Mouse (Mus musculus) CH12F3 (cell line): ENCODE data around the gene Nkx2-1.

Source experiments
- in situ Hi-C: fragments of 300-500 bp; cut with MboI; formaldehyde crosslinking; loops from 2 replicates; pipeline ENCODE4 v1.14.3; 2020; ENCODE audit warnings: low sequenced_read_pairs

Nkx2-1 gene

DNA sequence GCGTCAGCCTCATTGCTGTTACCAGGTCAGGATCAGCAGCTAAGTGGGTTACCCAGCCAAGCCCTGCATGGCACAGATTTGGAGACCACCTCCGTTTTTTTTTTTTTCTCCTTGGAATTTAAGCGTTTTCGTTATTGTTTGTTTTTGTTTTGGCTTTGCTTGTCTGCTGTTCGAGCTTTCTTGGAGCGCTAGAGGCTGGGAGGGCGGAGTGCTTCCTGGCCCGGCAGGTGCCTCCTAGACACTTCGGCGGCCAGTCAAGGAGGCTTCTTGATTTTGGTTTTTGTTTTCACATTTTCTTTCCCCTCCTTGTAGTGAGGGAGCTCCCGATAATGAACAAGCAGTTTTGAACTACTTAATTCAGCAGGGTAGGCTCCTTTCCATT lies at the start of gene Nkx2-1:
Nkx2-1 (minus strand) TSS at position 25 of the 382 bp plus-strand sequence.
- in situ Hi-C loops, result loop anchor here (25.0 kb wide), 1 partner anchor 475 kb away; no protein-coding TSS in a partner anchor

DNA sequence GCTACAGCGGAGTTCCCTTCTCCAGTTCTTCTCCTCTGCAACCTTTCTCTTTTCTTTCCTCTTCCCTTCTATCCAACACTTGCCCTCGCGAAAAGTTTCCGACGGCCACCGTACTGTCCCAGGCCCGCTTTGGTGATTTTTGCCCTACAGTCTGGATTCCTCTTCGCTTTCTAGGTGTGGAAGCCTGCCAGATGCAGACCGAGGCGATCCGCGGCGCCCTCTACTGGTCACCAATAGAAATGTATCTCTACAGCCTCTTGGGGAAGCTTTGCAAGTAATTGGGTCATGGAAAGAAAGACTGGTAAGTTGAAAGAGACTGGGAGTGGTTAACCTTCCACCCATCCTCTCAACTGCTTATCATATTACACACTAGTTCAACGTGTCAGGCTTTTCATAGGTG lies 4.4 kb upstream of the Nkx2-1 start:
- in situ Hi-C loops, result loop anchor here (25.0 kb wide), 1 partner anchor 479 kb away; no protein-coding TSS in a partner anchor

DNA sequence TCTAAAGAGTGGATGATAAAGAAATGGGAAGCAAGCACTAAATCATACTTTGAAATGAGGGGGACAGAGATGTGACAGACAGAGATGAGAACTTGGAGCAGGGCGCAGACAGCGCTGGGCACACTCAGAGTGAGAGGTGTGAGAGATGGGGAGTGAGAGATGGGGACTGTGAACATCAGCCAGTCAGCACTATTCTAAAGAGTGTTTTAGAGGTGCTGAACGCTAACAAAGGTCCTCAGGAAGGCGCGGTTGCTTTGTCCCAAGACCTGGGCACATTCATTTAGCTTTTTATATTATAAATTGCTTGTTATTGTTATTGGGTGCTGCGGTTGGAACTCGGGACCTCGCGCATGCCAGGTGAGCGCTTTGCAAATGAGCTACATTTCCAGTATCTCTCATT lies 3.9 kb upstream of the Nkx2-1 start:
- in situ Hi-C loops, result loop anchor here (25.0 kb wide), 1 partner anchor 478 kb away; no protein-coding TSS in a partner anchor

GRCm38 (mm10) chr12:56538601-56539000 lies 1.9 kb upstream of the Nkx2-1 start:
- in situ Hi-C loops, result loop anchor here (25.0 kb wide), 1 partner anchor 476 kb away; no protein-coding TSS in a partner anchor

- in situ Hi-C loops, result loop anchor here (25.0 kb wide), 1 partner anchor 476 kb away; no protein-coding TSS in a partner anchor
Observed at GRCm38 (mm10) chr12:56537931-56538330, 1.2 kb upstream of the Nkx2-1 start.

GRCm38 (mm10) chr12:56537342-56537741 lies 634 bp upstream of the Nkx2-1 start:
- in situ Hi-C loops, result loop anchor here (25.0 kb wide), 1 partner anchor 475 kb away; no protein-coding TSS in a partner anchor

GRCm38 (mm10) chr12:56536174-56536883 lies 379 bp downstream of the Nkx2-1 start:
- in situ Hi-C loops, result loop anchor here (25.0 kb wide), 1 partner anchor 474 kb away; no protein-coding TSS in a partner anchor

- in situ Hi-C loops, result loop anchor here (25.0 kb wide), 1 partner anchor 473 kb away; no protein-coding TSS in a partner anchor
Observed at GRCm38 (mm10) chr12:56535411-56536173, 1.1 kb downstream of the Nkx2-1 start.

GRCm38 (mm10) chr12:56534651-56535326 lies 1.9 kb downstream of the Nkx2-1 start:
- in situ Hi-C loops, result loop anchor here (25.0 kb wide), 1 partner anchor 472 kb away; no protein-coding TSS in a partner anchor

- in situ Hi-C loops, result loop anchor here (25.0 kb wide), 1 partner anchor 472 kb away; no protein-coding TSS in a partner anchor
Observed at GRCm38 (mm10) chr12:56534311-56534650, 2.4 kb downstream of the Nkx2-1 start.

DNA sequence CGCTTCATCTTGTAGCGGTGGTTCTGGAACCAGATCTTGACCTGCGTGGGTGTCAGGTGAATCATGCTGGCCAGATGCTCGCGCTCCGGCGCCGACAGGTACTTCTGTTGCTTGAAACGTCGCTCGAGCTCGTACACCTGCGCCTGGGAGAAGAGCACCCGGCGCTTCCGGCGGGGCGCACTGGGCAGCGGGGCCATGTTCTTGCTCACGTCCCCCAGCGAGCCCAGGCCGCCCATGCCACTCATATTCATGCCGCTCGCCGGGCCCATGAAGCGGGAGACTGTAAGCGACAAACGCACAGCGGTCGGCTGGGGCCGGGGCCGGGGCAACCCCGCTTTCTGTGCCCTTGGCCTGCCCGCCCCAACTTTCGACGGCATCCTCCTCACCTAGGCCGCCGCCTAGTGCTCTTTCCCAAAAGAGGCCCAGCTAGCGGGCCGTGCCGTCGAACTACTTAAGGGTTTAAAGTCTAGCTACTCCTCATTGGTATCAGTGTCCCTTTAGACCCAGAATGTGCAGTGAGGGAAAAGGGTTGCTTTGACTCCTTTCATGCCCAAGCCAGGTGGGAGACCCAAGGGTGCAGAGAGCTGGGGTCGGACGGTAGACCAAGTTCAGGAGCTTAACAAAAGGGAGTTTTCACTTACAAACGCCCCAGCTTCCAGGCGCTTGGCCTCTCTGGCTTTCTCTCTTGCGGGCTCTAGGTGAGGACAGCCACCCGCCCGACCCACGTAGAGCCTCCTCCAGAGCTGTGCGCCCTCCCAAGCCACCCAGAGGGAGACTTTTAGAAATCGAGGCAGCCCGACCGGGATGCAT lies 3.0 kb downstream of the Nkx2-1 start:
- in situ Hi-C loops, result loop anchor here (25.0 kb wide), 1 partner anchor 471 kb away; no protein-coding TSS in a partner anchor

GRCm38 (mm10) chr12:56532986-56533495 lies 3.7 kb downstream of the Nkx2-1 start:
- in situ Hi-C loops, result loop anchor here (25.0 kb wide), 1 partner anchor 471 kb away; no protein-coding TSS in a partner anchor

- in situ Hi-C loops, result loop anchor here (25.0 kb wide), 1 partner anchor 470 kb away; no protein-coding TSS in a partner anchor
Observed at GRCm38 (mm10) chr12:56532142-56532541, 4.6 kb downstream of the Nkx2-1 start.

- in situ Hi-C loops, result loop anchor here (25.0 kb wide), 1 partner anchor 469 kb away; no protein-coding TSS in a partner anchor
Observed at GRCm38 (mm10) chr12:56531051-56531620, 5.6 kb downstream of the Nkx2-1 start.

DNA sequence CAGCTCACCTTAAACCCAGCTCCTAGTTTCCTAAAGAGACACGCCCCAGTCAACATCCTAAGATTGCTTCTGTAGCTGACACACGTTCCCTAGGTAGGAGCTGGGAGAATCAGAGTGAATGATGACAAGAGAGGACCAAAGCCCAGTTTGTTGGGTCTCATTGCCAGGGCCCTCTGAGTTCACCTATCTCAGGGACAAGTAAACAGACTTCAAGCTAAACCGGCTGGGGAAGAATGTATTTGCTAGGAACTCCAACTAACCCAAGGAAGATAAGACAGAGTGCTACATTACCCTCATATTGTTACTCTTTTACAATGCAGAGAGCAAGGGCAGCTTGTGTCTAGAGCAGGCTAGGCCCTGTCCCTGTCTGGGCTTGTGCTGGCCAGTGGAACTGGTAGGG lies 6.8 kb downstream of the Nkx2-1 start:
- in situ Hi-C loops, result loop anchor here (25.0 kb wide), 1 partner anchor 468 kb away; no protein-coding TSS in a partner anchor

DNA sequence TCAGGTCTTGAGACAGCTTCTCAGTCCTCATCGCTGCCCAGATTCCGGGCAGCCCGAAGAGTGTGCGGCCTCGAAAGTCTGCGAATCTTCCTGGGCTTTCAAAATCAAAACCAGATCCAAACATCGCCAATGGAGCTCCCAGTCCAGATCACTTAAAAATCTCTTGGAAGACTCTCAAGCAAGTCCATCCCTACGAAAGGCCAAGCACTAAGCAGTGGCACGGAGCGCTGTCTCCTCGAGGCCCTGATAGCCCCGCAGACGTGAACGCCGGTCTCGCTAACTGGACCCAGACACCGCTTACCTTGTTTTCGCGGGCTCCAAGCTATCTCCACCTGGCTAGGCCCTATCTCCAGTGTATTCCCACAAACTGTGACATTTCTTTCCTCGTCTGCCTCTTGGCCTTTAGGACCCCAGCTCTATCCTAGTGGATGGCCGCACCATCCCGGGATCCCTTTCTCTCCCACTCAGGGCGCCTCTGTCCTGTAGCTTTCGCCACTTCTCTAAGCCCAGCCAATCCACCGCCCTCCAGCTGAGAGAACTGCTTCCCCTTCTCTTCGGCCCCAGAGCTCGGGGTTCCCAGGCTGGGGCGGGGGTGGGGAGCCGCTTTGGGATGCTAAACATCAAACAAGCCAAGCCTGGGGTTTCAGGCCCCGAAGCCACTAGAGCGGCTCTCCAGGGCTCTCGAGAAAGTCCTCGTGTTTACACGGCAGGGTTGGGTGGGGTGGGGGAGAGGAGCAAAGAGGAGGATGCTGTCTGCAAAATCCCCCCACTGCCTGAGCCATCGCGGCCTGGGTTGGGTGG lies 7.6 kb downstream of the Nkx2-1 start:
- in situ Hi-C loops, result loop anchor here (25.0 kb wide), 1 partner anchor 467 kb away; no protein-coding TSS in a partner anchor

GRCm38 (mm10) chr12:56528034-56528570 lies 8.6 kb downstream of the Nkx2-1 start:
- in situ Hi-C loops, result loop anchor here (25.0 kb wide), 1 partner anchor 466 kb away; no protein-coding TSS in a partner anchor

DNA sequence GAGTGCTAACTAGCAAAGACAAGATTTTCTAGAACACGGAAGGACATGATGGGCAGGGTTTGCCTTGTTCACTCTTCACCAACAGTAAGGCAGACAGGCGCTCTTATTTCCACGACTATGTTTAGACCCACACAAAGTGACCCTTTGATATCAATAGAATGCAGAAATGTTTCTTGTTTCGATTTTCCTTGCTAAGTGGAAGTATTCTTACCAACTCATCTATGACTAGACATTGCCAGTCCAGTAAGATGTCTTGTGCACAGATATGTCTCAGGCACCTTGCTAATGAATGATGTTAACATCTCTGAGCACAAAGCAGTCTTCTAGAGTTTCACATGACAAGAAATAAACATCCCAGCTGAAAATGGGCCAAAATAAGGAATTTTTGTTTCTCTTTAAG lies 9.6 kb downstream of the Nkx2-1 start:
- in situ Hi-C loops, result loop anchor here (25.0 kb wide), 1 partner anchor 465 kb away; no protein-coding TSS in a partner anchor
